Mouse (Mus musculus): ENCODE results near the gene Brcc3.
A peak's percentile ranks its signal among the peaks of the same experiment; 100 is the strongest.

Gene Brcc3

GRCm38 (mm10) chrX:75415936-75416785, at the start of gene Brcc3, which contains the start of the genes Cmc4 and Mtcp1:
Gene Brcc3, plus strand, starts transcription at chrX:75416628.
Gene Cmc4, minus strand, starts transcription at chrX:75416584.
Gene Mtcp1, minus strand, starts transcription at chrX:75416588.
- DNase-seq (ENCODE audit: low spot score in 2 of 2) = peak; percentile 91 to 92

- no peak for DNase-seq (ENCODE audit: low spot score in 2 of 2)
Measured at GRCm38 (mm10) chrX:75370197-75370596, 46.2 kb upstream of the Brcc3 start.

- DNase-seq (ENCODE audit: low spot score in 2 of 2) = no peak
Measured at GRCm38 (mm10) chrX:75372666-75373425, 43.6 kb upstream of the Brcc3 start.

- DNase-seq (ENCODE audit: low spot score in 2 of 2) = no peak
Measured at GRCm38 (mm10) chrX:75376815-75377214, 39.6 kb upstream of the Brcc3 start.

- no peak for DNase-seq (ENCODE audit: low spot score in 2 of 2)
Measured at GRCm38 (mm10) chrX:75381176-75381575, 35.3 kb upstream of the Brcc3 start.

- DNase-seq (ENCODE audit: low spot score in 2 of 2) = no peak
Measured at GRCm38 (mm10) chrX:75381699-75382098, 34.7 kb upstream of the Brcc3 start.

- peak; percentile 41 to 72 for DNase-seq (ENCODE audit: low spot score in 2 of 2)
Measured at GRCm38 (mm10) chrX:75382195-75382771, 34.1 kb upstream of the Brcc3 start, which contains the start of the genes Fundc2 and F8. Gene Fundc2, plus strand, starts transcription at chrX:75382399. Gene F8, minus strand, starts transcription at chrX:75382615.

- no peak for DNase-seq (ENCODE audit: low spot score in 2 of 2)
Measured at GRCm38 (mm10) chrX:75399471-75399870, 17.0 kb upstream of the Brcc3 start.

- peak in 1 of 2 experiments; percentile 14 for DNase-seq (ENCODE audit: low spot score in 2 of 2)
Measured at GRCm38 (mm10) chrX:75402668-75403067, 13.8 kb upstream of the Brcc3 start.

GRCm38 (mm10) chrX:75403350-75403749, 13.1 kb upstream of the Brcc3 start:
- DNase-seq (ENCODE audit: low spot score in 2 of 2) = no peak

GRCm38 (mm10) chrX:75409711-75410110, 6.7 kb upstream of the Brcc3 start:
- DNase-seq (ENCODE audit: low spot score in 2 of 2) = no peak

GRCm38 (mm10) chrX:75454597-75454996, 38.2 kb downstream of the Brcc3 start:
- no peak for DNase-seq (ENCODE audit: low spot score in 2 of 2)

GRCm38 (mm10) chrX:75475182-75475644, 58.8 kb downstream of the Brcc3 start:
- DNase-seq (ENCODE audit: low spot score in 2 of 2) = peak; percentile 13 to 30

GRCm38 (mm10) chrX:75489886-75490285, 73.5 kb downstream of the Brcc3 start:
- DNase-seq (ENCODE audit: low spot score in 2 of 2) = no peak

Data from spleen, postnatal 36 days (tissue).